Mouse (Mus musculus) MEL (cell line): ENCODE data around the gene Sdsl. TPM values are rescaled to one million over a fixed set of nuclear protein-coding genes. Genes with fewer than 3 reads are reported as not detected.

Experiments
- DNase-seq: peaks from one replicate; pipeline ENCODE4 v3.0.0; 2011; ENCODE audit warnings: low read depth, low spot score
- H3K27ac ChIP-seq: 2 replicates; pipeline ENCODE4 v1.5.1; 2012; ENCODE audit warnings: low read depth, mild to moderate bottlenecking, control low read depth, low read length, moderate library complexity; ENCODE audit not compliant: control insufficient read depth
- H3K27me3 ChIP-seq, 2 experiments: fragments of 150-350 bp in 1 of 2; sonication (generic) in 1 of 2; 2 replicates each; pipeline ENCODE4 v1.6.1; 2012; ENCODE audit warnings: low read length in 2 of 2, mild to moderate bottlenecking in 2 of 2, improper control_type of control experiment in 1 of 2, moderate library complexity in 1 of 2; ENCODE audit not compliant: insufficient read depth in 2 of 2, control insufficient read depth in 1 of 2
- H3K36me3 ChIP-seq, 2 experiments: 2 replicates each; pipeline ENCODE4 v1.6.1; 2012 to 2014; ENCODE audit warnings: low read length in 2 of 2, improper control_type of control experiment in 1 of 2, inconsistent platforms in 1 of 2, mild to moderate bottlenecking in 1 of 2; ENCODE audit not compliant: insufficient read depth in 2 of 2, control insufficient read depth in 1 of 2
- H3K4me1 ChIP-seq, 2 experiments: fragments of 150-350 bp in 1 of 2; sonication (generic) in 1 of 2; 2 replicates each; pipeline ENCODE4 v1.6.1; 2012; ENCODE audit warnings: low read length in 2 of 2, improper control_type of control experiment in 1 of 2, mild to moderate bottlenecking in 1 of 2; ENCODE audit not compliant: insufficient read depth in 2 of 2, control insufficient read depth in 1 of 2
- H3K4me3 ChIP-seq, 2 experiments: fragments of 150-350 bp in 1 of 2; sonication (generic) in 1 of 2; 2 replicates each; pipeline ENCODE4 v1.5.1; 2012; ENCODE audit warnings: low read depth in 2 of 2, low read length in 2 of 2, mild to moderate bottlenecking in 2 of 2, moderate library complexity in 2 of 2, control low read depth in 1 of 2, improper control_type of control experiment in 1 of 2; ENCODE audit not compliant: control insufficient read depth in 1 of 2, insufficient read depth in 1 of 2
- H3K79me2 ChIP-seq: 2 replicates; pipeline ENCODE4 v1.6.1; 2012; ENCODE audit warnings: mild to moderate bottlenecking, low read length, moderate library complexity; ENCODE audit not compliant: control insufficient read depth, poor library complexity, insufficient read depth
- H3K9ac ChIP-seq: 2 replicates; pipeline ENCODE4 v1.6.1; 2012; ENCODE audit warnings: low read depth, mild to moderate bottlenecking, control low read depth, low read length, moderate library complexity; ENCODE audit not compliant: control insufficient read depth, poor library complexity, severe bottlenecking
- H3K9me3 ChIP-seq: fragments of 150-350 bp; sonication (generic); replicated peaks from 2 replicates; pipeline ENCODE4 v1.6.1; 2012; ENCODE audit warnings: mild to moderate bottlenecking, low read length, improper control_type of control experiment, moderate library complexity; ENCODE audit not compliant: insufficient read depth
- BHLHE40 ChIP-seq: IDR thresholded peaks from 2 replicates; pipeline ENCODE4 v1.6.1; 2012; ENCODE audit warnings: low read depth, mild to moderate bottlenecking, inconsistent platforms, low read length, improper control_type of control experiment, borderline replicate concordance
- CHD1 ChIP-seq: IDR thresholded peaks from 2 replicates; pipeline ENCODE4 v1.6.1; 2012; ENCODE audit warnings: low read depth, mild to moderate bottlenecking, inconsistent platforms, low read length, improper control_type of control experiment
- CHD2 ChIP-seq: IDR thresholded peaks from 2 replicates; pipeline ENCODE4 v1.6.1; 2011; ENCODE audit warnings: low read length, improper control_type of control experiment
- CTCF ChIP-seq, 3 experiments: IDR thresholded peaks in 2 of 3; conservative IDR thresholded peaks in 1 of 3; 2 replicates each; pipeline ENCODE4 v1.5.1; 2011 to 2012; ENCODE audit warnings: low read length in 3 of 3, low read depth in 2 of 3, mild to moderate bottlenecking in 2 of 3, improper control_type of control experiment in 1 of 3, inconsistent platforms in 1 of 3, mixed read lengths in 1 of 3, moderate library complexity in 1 of 3; ENCODE audit not compliant: control insufficient read depth in 1 of 3, insufficient read depth in 1 of 3, poor library complexity in 1 of 3, severe bottlenecking in 1 of 3
- E2F4 ChIP-seq: IDR thresholded peaks from 2 replicates; pipeline ENCODE4 v1.6.1; 2011; ENCODE audit warnings: low read depth, low read length, improper control_type of control experiment, borderline replicate concordance
- ELF1 ChIP-seq: IDR thresholded peaks from 2 replicates; pipeline ENCODE4 v1.6.1; 2014; ENCODE audit warnings: low read depth, mild to moderate bottlenecking, inconsistent platforms, low read length, improper control_type of control experiment, moderate library complexity
- EP300 ChIP-seq, 2 experiments: IDR thresholded peaks; 2 replicates each; pipeline ENCODE4 v1.6.1; 2011; ENCODE audit warnings: improper control_type of control experiment in 2 of 2, low read length in 2 of 2, low read depth in 1 of 2, mild to moderate bottlenecking in 1 of 2
- ETS1 ChIP-seq: IDR thresholded peaks from 2 replicates; pipeline ENCODE4 v1.6.1; 2012; ENCODE audit warnings: low read depth, mild to moderate bottlenecking, inconsistent platforms, low read length, improper control_type of control experiment, moderate library complexity
- GABPA ChIP-seq: IDR thresholded peaks from 2 replicates; pipeline ENCODE4 v1.6.1; 2012; ENCODE audit warnings: low read depth, mild to moderate bottlenecking, inconsistent platforms, low read length, improper control_type of control experiment, moderate library complexity
- GATA1 ChIP-seq: IDR thresholded peaks from 2 replicates; pipeline ENCODE4 v1.6.1; 2011; ENCODE audit warnings: low read depth, low read length, improper control_type of control experiment
- HCFC1 ChIP-seq: IDR thresholded peaks from 2 replicates; pipeline ENCODE4 v1.6.1; 2012; ENCODE audit warnings: low read depth, mild to moderate bottlenecking, inconsistent platforms, low read length, improper control_type of control experiment, moderate library complexity
- JUND ChIP-seq: IDR thresholded peaks from 2 replicates; pipeline ENCODE4 v1.6.1; 2011; ENCODE audit warnings: low read depth, mild to moderate bottlenecking, improper control_type of control experiment, low read length
- MAFK ChIP-seq: IDR thresholded peaks from 2 replicates; pipeline ENCODE4 v1.6.1; 2011; ENCODE audit warnings: low read depth, mild to moderate bottlenecking, low read length, improper control_type of control experiment, borderline replicate concordance
- MAX ChIP-seq: IDR thresholded peaks from 2 replicates; pipeline ENCODE4 v1.6.1; 2011; ENCODE audit warnings: low read length, improper control_type of control experiment
- MXI1 ChIP-seq: IDR thresholded peaks from 2 replicates; pipeline ENCODE4 v1.6.1; 2011; ENCODE audit warnings: mild to moderate bottlenecking, low read depth, low read length, improper control_type of control experiment
- MYB ChIP-seq: IDR thresholded peaks from 2 replicates; pipeline ENCODE4 v1.6.1; 2011; ENCODE audit warnings: mild to moderate bottlenecking, low read depth, low read length, improper control_type of control experiment
- NELFE ChIP-seq: IDR thresholded peaks from 2 replicates; pipeline ENCODE4 v1.6.1; 2011; ENCODE audit warnings: low read depth, low read length, improper control_type of control experiment
- NRF1 ChIP-seq: IDR thresholded peaks from 2 replicates; pipeline ENCODE4 v1.6.1; 2014; ENCODE audit warnings: low read depth, mild to moderate bottlenecking, inconsistent platforms, low read length, improper control_type of control experiment, moderate library complexity; ENCODE audit not compliant: poor library complexity, insufficient read depth, severe bottlenecking
- POLR2AphosphoS2 ChIP-seq: IDR thresholded peaks from 2 replicates; pipeline ENCODE4 v1.6.1; 2011; ENCODE audit warnings: low read length, improper control_type of control experiment
- SMC3 ChIP-seq: IDR thresholded peaks from 2 replicates; pipeline ENCODE4 v1.6.1; 2011; ENCODE audit warnings: low read depth, low read length, improper control_type of control experiment
- USF2 ChIP-seq, 2 experiments: IDR thresholded peaks; 2 replicates each; pipeline ENCODE4 v1.6.1; 2011 to 2012; ENCODE audit warnings: improper control_type of control experiment in 2 of 2, low read length in 2 of 2, borderline replicate concordance in 1 of 2, inconsistent platforms in 1 of 2, low read depth in 1 of 2, mild to moderate bottlenecking in 1 of 2; ENCODE audit not compliant: insufficient read depth in 1 of 2
- ZC3H11A ChIP-seq: IDR thresholded peaks from 2 replicates; pipeline ENCODE4 v1.6.1; 2012; ENCODE audit warnings: low read depth, mild to moderate bottlenecking, inconsistent platforms, low read length, improper control_type of control experiment
- ZNF384 ChIP-seq: IDR thresholded peaks from 2 replicates; pipeline ENCODE4 v1.6.1; 2012; ENCODE audit warnings: low read depth, mild to moderate bottlenecking, inconsistent platforms, low read length, improper control_type of control experiment
- polyA plus RNA-seq, 2 experiments: library from polyadenylated mRNA; stranded (reverse) in 1 of 2; unstranded in 1 of 2; fragments of >175 nt in 1 of 2; fragments of >200 nt in 1 of 2; gene quantifications; 2 replicates each; pipeline versions ENCODE4 v1.2.1 to v1.2.4; 2012; ENCODE audit warnings: low replicate concordance in 2 of 2, low read depth in 1 of 2; ENCODE audit not compliant: insufficient read length in 2 of 2, insufficient read depth in 1 of 2, missing spikeins in 1 of 2
- total RNA-seq: library from RNA; depleted of rRNA; stranded (reverse); fragments of 300-350 nt; gene quantifications from 2 replicates; pipeline ENCODE4 v1.2.3, GENCODE M21; 2012

Sdsl gene
- total and polyA plus RNA-seq, 3 experiments = 12.1 to 21.0 TPM; not detected in 1

DNA sequence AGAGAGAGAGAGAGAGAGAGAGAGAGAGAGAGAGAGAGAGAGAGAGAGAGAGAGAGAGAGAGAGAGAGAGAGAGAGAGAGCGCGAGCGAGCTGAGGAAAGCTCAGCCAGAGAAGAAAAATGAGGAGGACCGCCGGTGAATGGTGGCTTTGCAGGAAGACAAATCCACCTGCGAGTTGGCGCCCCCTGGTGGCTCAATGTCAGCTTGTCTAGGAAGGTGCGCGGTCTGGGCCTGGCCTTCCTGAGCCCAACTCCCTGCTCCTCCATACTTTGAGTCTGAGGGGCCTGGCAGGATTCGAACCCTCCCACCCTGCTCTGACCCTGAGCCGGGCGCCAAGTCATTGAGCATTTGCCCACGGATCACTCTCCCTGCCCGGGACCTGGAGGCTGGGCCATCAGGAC lies 31.9 kb downstream of the Sdsl start:
- Histone ChIP-seq H3K4me1 (no peaks in the 10 kb centered on the region), H3K27me3 (no peaks in the 10 kb centered on the region), H3K9ac (no peak overlapping the region), H3K79me2 (no peaks in the 10 kb centered on the region), H3K27ac (no peak overlapping the region), H3K36me3 (no peaks in the 10 kb centered on the region), H3K9me3 (no peaks in the 10 kb centered on the region), H3K4me3 (no peak overlapping the region)
- DNase-seq = no peak
- TF ChIP-seq HCFC1 = no peak
- TF ChIP-seq MAFK = no peak
- no peak for TF ChIP-seq ETS1
- no peak for TF ChIP-seq EP300 (IDR thresholded peaks at IDR 0.05; ENCODE audit: low read depth in 1 of 2, low read length in 2 of 2)
- TF ChIP-seq MXI1 = no peak
- no peak for TF ChIP-seq BHLHE40
- TF ChIP-seq CHD1 = no peak
- TF ChIP-seq CHD2 = no peak
- no peak for TF ChIP-seq NRF1
- no peak for TF ChIP-seq POLR2AphosphoS2
- peak in 2 of 3 experiments; percentile 31 to 56; a peak in 4 of 6 replicates for TF ChIP-seq CTCF (IDR thresholded peaks at IDR 0.05 in 2 of 3, conservative IDR thresholded peaks at IDR 0.05 in 1 of 3; ENCODE audit: control insufficient read depth in 1 of 3, insufficient read depth in 1 of 3, low read depth in 2 of 3, low read length in 3 of 3, poor library complexity in 1 of 3, severe bottlenecking in 1 of 3)
- no peak for TF ChIP-seq USF2 (IDR thresholded peaks at IDR 0.05; ENCODE audit: borderline replicate concordance in 1 of 2, insufficient read depth in 1 of 2, low read depth in 1 of 2, low read length in 2 of 2)
- no peak for TF ChIP-seq MYB
- TF ChIP-seq SMC3 = peak; percentile 24; the same call in 1 of the 2 replicates
- TF ChIP-seq MAX = no peak
- no peak for TF ChIP-seq ZC3H11A

DNA sequence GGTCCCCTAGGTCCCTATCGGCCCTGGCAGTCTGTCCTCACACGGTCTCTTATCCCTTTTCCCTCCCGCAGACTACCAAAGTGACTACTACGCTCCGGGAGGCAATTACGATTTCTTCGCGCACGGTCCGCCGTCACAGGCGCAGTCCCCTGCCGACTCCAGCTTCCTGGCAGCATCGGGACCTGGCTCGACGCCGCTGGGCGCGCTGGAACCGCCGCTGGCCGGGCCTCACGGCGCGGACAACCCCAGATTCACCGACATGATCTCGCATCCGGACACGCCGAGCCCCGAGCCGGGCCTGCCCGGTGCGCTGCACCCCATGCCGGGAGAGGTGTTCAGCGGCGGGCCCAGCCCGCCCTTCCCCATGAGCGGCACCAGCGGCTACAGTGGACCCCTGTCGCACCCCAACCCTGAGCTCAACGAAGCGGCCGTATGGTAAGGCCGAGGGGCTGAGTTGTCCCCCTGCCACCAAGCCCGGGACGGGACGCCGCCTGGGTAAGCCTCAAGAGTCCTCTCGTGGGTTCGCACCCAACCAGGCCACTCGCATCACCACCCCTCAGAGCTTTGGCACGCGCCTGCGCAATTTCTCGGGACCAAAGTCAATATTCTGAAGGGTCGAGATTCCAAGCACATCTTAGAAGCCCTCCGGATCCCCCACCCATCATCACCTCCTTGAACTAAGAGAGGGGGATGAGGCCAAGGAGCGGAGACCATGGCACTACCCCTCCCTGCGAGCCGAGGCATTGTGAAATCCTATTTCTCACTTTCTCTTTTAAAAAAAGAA lies 32.5 kb downstream of the Sdsl start:
- DNase-seq = no peak
- Histone ChIP-seq H3K36me3 (no peaks in the 10 kb centered on the region), H3K4me3 (no peak overlapping the region), H3K79me2 (no peaks in the 10 kb centered on the region), H3K9me3 (no peaks in the 10 kb centered on the region), H3K27me3 (no peaks in the 10 kb centered on the region), H3K9ac (no peak overlapping the region), H3K4me1 (no peaks in the 10 kb centered on the region), H3K27ac (no peak overlapping the region)
- TF ChIP-seq GABPA (no peak), ZNF384 (no peak), CHD1 (no peak), GATA1 (no peak), ELF1 (no peak), E2F4 (no peak), NELFE (no peak), JUND (no peak)
